In genomic region chr5:137289591-137290365, GRCm38 (mm10) we compare ENCODE assay signal across 1 mouse cellular context.
TF ChIP-seq lines count a peak whose summit lies in the region.

No protein-coding gene starts in this region.

TF ChIP-seq in MEL, 35 proteins besides CTCF, POLR2A, EP300 and RAD21 (continued from another document):
- TF ChIP-seq ZNF384 (IDR thresholded peaks at IDR 0.05; ENCODE audit: low read depth, low read length) (no peak), MYC (IDR thresholded peaks at IDR 0.05; ENCODE audit: low read depth, low read length) (peak; percentile 53; the same call in 1 of the 2 replicates), NRF1 (IDR thresholded peaks at IDR 0.05; ENCODE audit: insufficient read depth, low read depth, low read length, poor library complexity, severe bottlenecking) (peak; percentile 29; the same call in 1 of the 2 replicates), USF2 (IDR thresholded peaks at IDR 0.05; ENCODE audit: borderline replicate concordance in 1 of 2, insufficient read depth in 1 of 2, low read depth in 1 of 2, low read length in 2 of 2) (no peak), HCFC1 (IDR thresholded peaks at IDR 0.05; ENCODE audit: low read depth, low read length) (peak; percentile 30; the same call in 1 of the 2 replicates), GABPA (IDR thresholded peaks at IDR 0.05; ENCODE audit: low read depth, low read length) (no peak), TBP (IDR thresholded peaks at IDR 0.05; ENCODE audit: low read depth, low read length) (peak; percentile 89; the same call in 1 of the 2 replicates), UBTF (IDR thresholded peaks at IDR 0.05; ENCODE audit: borderline replicate concordance, insufficient read depth, low read depth, low read length) (peak; percentile 59; the same call in 1 of the 2 replicates), JUND (IDR thresholded peaks at IDR 0.05; ENCODE audit: low read depth, low read length) (no peak), KAT2A (conservative IDR thresholded peaks at IDR 0.05; ENCODE audit: low read depth, low read length) (no peak; the same call in 1 of the 2 replicates), ETS1 (IDR thresholded peaks at IDR 0.05; ENCODE audit: low read depth, low read length) (peak; percentile 95), SIN3A (IDR thresholded peaks at IDR 0.05; ENCODE audit: low read length) (peak; percentile 86), MAZ (IDR thresholded peaks at IDR 0.05; ENCODE audit: low read depth, low read length) (peak; percentile 87), SMC3 (IDR thresholded peaks at IDR 0.05; ENCODE audit: low read depth, low read length) (no peak), BHLHE40 (IDR thresholded peaks at IDR 0.05; ENCODE audit: borderline replicate concordance, low read depth, low read length) (no peak), MYB (IDR thresholded peaks at IDR 0.05; ENCODE audit: low read depth, low read length) (peak; percentile 68), RCOR1 (IDR thresholded peaks at IDR 0.05; ENCODE audit: low read depth, low read length) (peak; percentile 70)
